In genomic region chr3:68493170-68493585, GRCm38 (mm10) we compare ENCODE assay signal across 7 mouse cellular contexts.
DNase-seq lines count a peak whose midpoint lies in the region; ATAC-seq and TF ChIP-seq lines count a peak whose summit lies in the region.

No protein-coding gene starts in this region.

- DNase-seq in ES-CJ7 (ENCODE audit: low read depth, low spot score): peak; percentile 96
- DNase-seq in adrenal gland, postnatal 10 days: peak; percentile 62
- DNase-seq in hindbrain, postnatal 0 days (ENCODE audit: low spot score): peak; percentile 51
- no peak for DNase-seq in liver, embryonic 13.5 days
- no peak for DNase-seq in neural tube, embryonic 11.5 days (ENCODE audit: low spot score)
- no peak for DNase-seq in natural killer cell, adult 2 months (ENCODE audit: low spot score in 2 of 2)

- ATAC-seq in forebrain, embryonic 15.5 days (replicated peaks): 0 out of 2 replicates have a peak, but pooled peaks have one; percentile 2
- ATAC-seq in hindbrain, postnatal 0 days: peak; percentile 11
- ATAC-seq in liver, embryonic 13.5 days (ENCODE audit: low read depth): peak; percentile 39
- ATAC-seq in neural tube, embryonic 11.5 days (ENCODE audit: insufficient read depth, low FRiP score, low TSS enrichment): no peak; the same call in 1 of the 2 replicates

- H3K9me3 ChIP-seq in forebrain, embryonic 15.5 days: no peaks in the 10 kb centered on the region
- no peaks in the 10 kb centered on the region for H3K9me3 ChIP-seq in hindbrain, postnatal 0 days (ENCODE audit: low read length)
- no peaks in the 10 kb centered on the region for H3K9me3 ChIP-seq in liver, embryonic 13.5 days (replicated peaks)
- no peaks in the 10 kb centered on the region for H3K9me3 ChIP-seq in neural tube, embryonic 11.5 days (ENCODE audit: control insufficient read depth, low read length)

- peak overlapping the region; percentile 61 for H3K9ac ChIP-seq in forebrain, embryonic 15.5 days (replicated peaks)
- H3K9ac ChIP-seq in hindbrain, postnatal 0 days (replicated peaks; ENCODE audit: low read length): peak overlapping the region; percentile 67
- H3K9ac ChIP-seq in liver, embryonic 13.5 days: peak overlapping the region; percentile 64
- peak overlapping the region; percentile 81 for H3K9ac ChIP-seq in neural tube, embryonic 11.5 days (ENCODE audit: low read length)

- H3K4me2 ChIP-seq in forebrain, embryonic 15.5 days (replicated peaks): peak overlapping the region; percentile 100
- H3K4me2 ChIP-seq in hindbrain, postnatal 0 days (ENCODE audit: low read depth, low read length): peak overlapping the region; percentile 91
- H3K4me2 ChIP-seq in liver, embryonic 13.5 days: peak overlapping the region; percentile 94
- H3K4me2 ChIP-seq in neural tube, embryonic 11.5 days (ENCODE audit: low read depth): peak overlapping the region; percentile 90

- H3K27me3 ChIP-seq in forebrain, embryonic 15.5 days: no peaks in the 10 kb centered on the region
- no peaks in the 10 kb centered on the region for H3K27me3 ChIP-seq in hindbrain, postnatal 0 days (ENCODE audit: insufficient read depth, low read length)
- peaks cover 57% of the 10 kb centered on the region for H3K27me3 ChIP-seq in liver, embryonic 13.5 days
- H3K27me3 ChIP-seq in neural tube, embryonic 11.5 days (ENCODE audit: control insufficient read depth, insufficient read depth, low read length): no peaks in the 10 kb centered on the region

- H3K36me3 ChIP-seq in forebrain, embryonic 15.5 days: no peaks in the 10 kb centered on the region
- no peaks in the 10 kb centered on the region for H3K36me3 ChIP-seq in hindbrain, postnatal 0 days (ENCODE audit: insufficient read depth, low read length)
- no peaks in the 10 kb centered on the region for H3K36me3 ChIP-seq in liver, embryonic 13.5 days
- no peaks in the 10 kb centered on the region for H3K36me3 ChIP-seq in neural tube, embryonic 11.5 days (ENCODE audit: control insufficient read depth, insufficient read depth, low read length)

- 2% methylated on average over 12 of the region's 12 CpGs for WGBS in forebrain, embryonic 15.5 days
- WGBS in hindbrain, postnatal 0 days: 4% methylated on average over 12 of the region's 12 CpGs
- WGBS in liver, embryonic 13.5 days (ENCODE audit: insufficient replicate concordance): under 1% methylated on average over 12 of the region's 12 CpGs
- 0% methylated on average over 12 of the region's 12 CpGs for WGBS in neural tube, embryonic 11.5 days

- TF ChIP-seq CTCF in hindbrain, postnatal 0 days (IDR thresholded peaks at IDR 0.05; ENCODE audit: low read depth): no peak

- H3K4me3 ChIP-seq in forebrain, embryonic 15.5 days: peak overlapping the region; percentile 68
- peak overlapping the region; percentile 62 for H3K4me3 ChIP-seq in hindbrain, postnatal 0 days (ENCODE audit: low read length)
- peak overlapping the region; percentile 69 for H3K4me3 ChIP-seq in liver, embryonic 13.5 days (replicated peaks)
- peak overlapping the region; percentile 70 for H3K4me3 ChIP-seq in neural tube, embryonic 11.5 days (ENCODE audit: low read depth, low read length)

- peak overlapping the region; percentile 62 for H3K27ac ChIP-seq in forebrain, embryonic 15.5 days (replicated peaks)
- peak overlapping the region; percentile 68 for H3K27ac ChIP-seq in hindbrain, postnatal 0 days
- peak overlapping the region; percentile 63 for H3K27ac ChIP-seq in liver, embryonic 13.5 days
- H3K27ac ChIP-seq in neural tube, embryonic 11.5 days (ENCODE audit: low read depth, low read length): peak overlapping the region; percentile 75

- H3K4me1 ChIP-seq in forebrain, embryonic 15.5 days: peaks cover 29% of the 10 kb centered on the region
- H3K4me1 ChIP-seq in hindbrain, postnatal 0 days (ENCODE audit: insufficient read depth, low read length): peaks cover 5% of the 10 kb centered on the region; the same call in 1 of the 2 replicates
- peaks cover 38% of the 10 kb centered on the region for H3K4me1 ChIP-seq in liver, embryonic 13.5 days (replicated peaks)
- no peaks in the 10 kb centered on the region; the same call in 1 of the 2 replicates for H3K4me1 ChIP-seq in neural tube, embryonic 11.5 days (ENCODE audit: control insufficient read depth, insufficient read depth, low read length)

Comparison
In these comparisons a context has a peak if more than half of its experiments do, and no peak if none do; other contexts are left out.
1. DNase-seq: peak in ES-CJ7 (single experiment), adrenal gland, postnatal 10 days (single experiment) and hindbrain, postnatal 0 days (single experiment); none in liver, embryonic 13.5 days (single experiment), neural tube, embryonic 11.5 days (single experiment) and natural killer cell, adult 2 months (0 of 2).
2. Peak in every context shown above with its lines, with median percentiles within 50 percentile points of each other: H3K27ac ChIP-seq, H3K4me2 ChIP-seq, H3K4me3 ChIP-seq and H3K9ac ChIP-seq.